Mouse (Mus musculus): ENCODE data around the gene Vav3. TPM values are rescaled to one million over a fixed set of nuclear protein-coding genes. Genes with fewer than 3 reads are reported as not detected.

The Vav3 gene
- polyA plus RNA-seq, 1 experiment from 2014 or later: 13.6 TPM

DNA sequence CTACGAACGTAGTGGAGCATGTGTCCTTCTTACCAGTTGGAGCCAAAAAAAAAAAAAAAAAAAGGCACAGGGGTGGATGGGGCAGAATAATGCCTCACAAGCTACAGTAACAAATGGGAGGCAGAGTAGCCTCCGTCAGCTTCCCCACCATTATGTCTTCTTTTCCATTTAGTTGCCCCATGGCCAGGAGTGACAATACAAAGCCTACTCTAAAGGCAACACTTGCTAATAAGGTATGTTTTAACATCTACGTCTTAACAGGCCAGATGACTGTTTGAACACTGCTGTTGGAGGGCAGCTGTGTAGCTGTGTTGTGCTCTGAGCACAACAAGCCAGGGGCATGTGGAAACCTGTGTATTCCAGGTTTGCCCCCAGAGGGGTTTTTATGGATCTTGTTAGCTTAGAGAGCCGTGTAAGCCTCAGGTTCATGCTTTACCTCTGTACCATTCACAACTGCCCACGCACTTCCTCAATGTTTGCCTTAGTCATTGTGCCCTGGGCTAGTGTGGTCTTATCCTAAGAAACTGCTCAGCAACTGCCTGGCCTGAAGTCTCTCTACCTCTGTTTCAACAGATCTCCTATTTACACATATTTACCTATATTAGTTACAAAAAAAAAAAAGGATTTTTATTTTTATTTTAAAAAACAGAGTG is 29.2 kb upstream of the Vav3 start:
- Histone ChIP-seq H3K27ac (replicated peaks in 1 of 2; ENCODE audit: control insufficient read depth in 1 of 2, insufficient read depth in 1 of 2, low read depth in 2 of 2, low read length in 2 of 2) (no peak overlapping the region), H3K36me3 (ENCODE audit: control insufficient read depth, insufficient read depth, low read length) (no peaks in the 10 kb centered on the region), H3K9me3 (ENCODE audit: control insufficient read depth, low read length) (no peaks in the 10 kb centered on the region), H3K4me2 (ENCODE audit: low read length) (no peak overlapping the region), H3K27me3 (ENCODE audit: control insufficient read depth, insufficient read depth, low read length) (no peaks in the 10 kb centered on the region), H3K9ac (ENCODE audit: low read length) (no peak overlapping the region), H3K4me3 (ENCODE audit: control insufficient read depth in 1 of 2, insufficient read depth in 1 of 2, low read depth in 1 of 2, low read length in 2 of 2) (no peak overlapping the region), H3K4me1 (ENCODE audit: control insufficient read depth in 2 of 2, insufficient read depth in 2 of 2, low read length in 2 of 2) (peaks cover 10 to 19% of the 10 kb centered on the region in 2 experiments)
- WGBS: 91% methylated on average over 6 of the region's 6 CpGs
- ATAC-seq (ENCODE audit: insufficient number of reproducible peaks, insufficient read depth, low FRiP score, low read depth): no peak

DNA sequence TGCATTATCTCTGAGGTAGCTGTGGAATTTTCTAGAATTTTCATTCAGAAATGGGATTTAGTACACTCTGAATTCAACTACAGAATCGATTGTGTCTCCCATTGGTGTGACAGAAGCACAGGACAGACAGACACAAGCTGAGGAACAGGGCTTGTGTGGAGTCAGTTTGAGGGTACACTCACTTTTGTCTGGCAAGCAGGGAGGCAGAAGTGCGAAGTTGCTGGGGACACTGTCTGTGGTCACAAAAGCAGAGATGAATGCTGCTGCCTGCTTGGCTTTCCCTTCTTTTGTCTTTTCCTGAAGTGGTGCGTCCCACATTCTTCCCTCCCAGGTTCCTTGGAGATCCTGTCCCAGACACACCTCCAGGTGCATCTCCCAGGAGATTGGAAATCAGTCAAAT is 28.6 kb upstream of the Vav3 start:
- H3K4me2 ChIP-seq (ENCODE audit: low read length): no peak overlapping the region
- H3K4me3 ChIP-seq (ENCODE audit: control insufficient read depth in 1 of 2, insufficient read depth in 1 of 2, low read depth in 1 of 2, low read length in 2 of 2): no peak overlapping the region
- ATAC-seq (ENCODE audit: insufficient number of reproducible peaks, insufficient read depth, low FRiP score, low read depth): no peak
- H3K27ac ChIP-seq (replicated peaks in 1 of 2; ENCODE audit: control insufficient read depth in 1 of 2, insufficient read depth in 1 of 2, low read depth in 2 of 2, low read length in 2 of 2): no peak overlapping the region
- 77% methylated on average over 3 of the region's 3 CpGs for WGBS
- H3K4me1 ChIP-seq (ENCODE audit: control insufficient read depth in 2 of 2, insufficient read depth in 2 of 2, low read length in 2 of 2): peaks cover 10 to 19% of the 10 kb centered on the region in 2 experiments
- H3K27me3 ChIP-seq (ENCODE audit: control insufficient read depth, insufficient read depth, low read length): no peaks in the 10 kb centered on the region
- no peak overlapping the region for H3K9ac ChIP-seq (ENCODE audit: low read length)
- no peaks in the 10 kb centered on the region for H3K9me3 ChIP-seq (ENCODE audit: control insufficient read depth, low read length)
- H3K36me3 ChIP-seq (ENCODE audit: control insufficient read depth, insufficient read depth, low read length): no peaks in the 10 kb centered on the region

DNA sequence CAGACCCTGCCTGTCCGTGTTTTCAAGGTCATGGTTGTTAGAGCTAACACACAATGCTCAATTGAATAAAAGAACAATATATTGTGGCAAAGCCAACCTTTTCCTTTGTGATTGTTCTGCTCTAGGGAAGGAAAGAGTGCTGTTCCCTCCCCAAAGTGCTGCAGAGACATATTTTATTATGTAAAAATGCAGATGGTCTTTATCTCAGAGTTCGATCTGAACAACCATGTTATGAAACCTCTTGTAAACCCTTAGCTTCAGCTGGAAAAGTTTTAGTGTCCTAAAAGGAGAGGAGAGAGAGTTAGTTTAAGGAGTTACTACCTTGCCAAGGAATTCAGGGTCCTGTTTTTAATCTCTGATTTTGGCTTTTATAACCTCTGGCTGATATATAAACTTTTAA is 27.0 kb upstream of the Vav3 start:
- H3K4me3 ChIP-seq (ENCODE audit: control insufficient read depth in 1 of 2, insufficient read depth in 1 of 2, low read depth in 1 of 2, low read length in 2 of 2): no peak overlapping the region
- H3K27me3 ChIP-seq (ENCODE audit: control insufficient read depth, insufficient read depth, low read length): no peaks in the 10 kb centered on the region
- no peak overlapping the region for H3K27ac ChIP-seq (replicated peaks in 1 of 2; ENCODE audit: control insufficient read depth in 1 of 2, insufficient read depth in 1 of 2, low read depth in 2 of 2, low read length in 2 of 2)
- no peaks in the 10 kb centered on the region for H3K36me3 ChIP-seq (ENCODE audit: control insufficient read depth, insufficient read depth, low read length)
- WGBS: 77% methylated on average over 2 of the region's 2 CpGs
- H3K9ac ChIP-seq (ENCODE audit: low read length): no peak overlapping the region
- H3K4me1 ChIP-seq (ENCODE audit: control insufficient read depth in 2 of 2, insufficient read depth in 2 of 2, low read length in 2 of 2): peaks cover 10 to 16% of the 10 kb centered on the region in 2 experiments
- H3K9me3 ChIP-seq (ENCODE audit: control insufficient read depth, low read length): no peaks in the 10 kb centered on the region
- ATAC-seq (ENCODE audit: insufficient number of reproducible peaks, insufficient read depth, low FRiP score, low read depth): no peak
- H3K4me2 ChIP-seq (ENCODE audit: low read length): no peak overlapping the region

- ATAC-seq (ENCODE audit: insufficient number of reproducible peaks, insufficient read depth, low FRiP score, low read depth): no peak
- Histone ChIP-seq H3K9ac (ENCODE audit: low read length) (no peak overlapping the region), H3K4me1 (ENCODE audit: control insufficient read depth in 2 of 2, insufficient read depth in 2 of 2, low read length in 2 of 2) (peaks cover 3 to 4% of the 10 kb centered on the region in 2 experiments; a peak in 3 of 4 replicates)
Observed at GRCm38 (mm10) chr3:109322225-109322624, 18.2 kb upstream of the Vav3 start.

GRCm38 (mm10) chr3:109323447-109324300 is 16.8 kb upstream of the Vav3 start:
- Histone ChIP-seq H3K9me3 (ENCODE audit: control insufficient read depth, low read length) (no peaks in the 10 kb centered on the region), H3K4me2 (ENCODE audit: low read length) (no peak overlapping the region), H3K4me3 (ENCODE audit: control insufficient read depth in 1 of 2, insufficient read depth in 1 of 2, low read depth in 1 of 2, low read length in 2 of 2) (no peak overlapping the region), H3K27ac (replicated peaks in 1 of 2; ENCODE audit: control insufficient read depth in 1 of 2, insufficient read depth in 1 of 2, low read depth in 2 of 2, low read length in 2 of 2) (no peak overlapping the region), H3K27me3 (ENCODE audit: control insufficient read depth, insufficient read depth, low read length) (no peaks in the 10 kb centered on the region), H3K9ac (ENCODE audit: low read length) (no peak overlapping the region), H3K36me3 (ENCODE audit: control insufficient read depth, insufficient read depth, low read length) (no peaks in the 10 kb centered on the region), H3K4me1 (ENCODE audit: control insufficient read depth in 2 of 2, insufficient read depth in 2 of 2, low read length in 2 of 2) (peaks cover 3 to 4% of the 10 kb centered on the region in 2 experiments; a peak in 3 of 4 replicates)
- ATAC-seq (ENCODE audit: insufficient number of reproducible peaks, insufficient read depth, low FRiP score, low read depth): no peak
- 41% methylated on average over 7 of the region's 7 CpGs for WGBS

More at GRCm38 (mm10) chr3:109322225-109322624, 18.2 kb upstream of the Vav3 start:
- Histone ChIP-seq H3K9me3 (ENCODE audit: control insufficient read depth, low read length) (no peaks in the 10 kb centered on the region), H3K36me3 (ENCODE audit: control insufficient read depth, insufficient read depth, low read length) (no peaks in the 10 kb centered on the region), H3K4me2 (ENCODE audit: low read length) (no peak overlapping the region), H3K4me3 (ENCODE audit: control insufficient read depth in 1 of 2, insufficient read depth in 1 of 2, low read depth in 1 of 2, low read length in 2 of 2) (no peak overlapping the region), H3K27ac (replicated peaks in 1 of 2; ENCODE audit: control insufficient read depth in 1 of 2, insufficient read depth in 1 of 2, low read depth in 2 of 2, low read length in 2 of 2) (no peak overlapping the region), H3K27me3 (ENCODE audit: control insufficient read depth, insufficient read depth, low read length) (no peaks in the 10 kb centered on the region)

GRCm38 (mm10) chr3:109327128-109327527 is 13.3 kb upstream of the Vav3 start:
- no peak overlapping the region for H3K4me3 ChIP-seq (ENCODE audit: control insufficient read depth in 1 of 2, insufficient read depth in 1 of 2, low read depth in 1 of 2, low read length in 2 of 2)
- H3K9me3 ChIP-seq (ENCODE audit: control insufficient read depth, low read length): no peaks in the 10 kb centered on the region
- no peaks in the 10 kb centered on the region for H3K36me3 ChIP-seq (ENCODE audit: control insufficient read depth, insufficient read depth, low read length)
- no peak overlapping the region for H3K4me2 ChIP-seq (ENCODE audit: low read length)
- no peak for ATAC-seq (ENCODE audit: insufficient number of reproducible peaks, insufficient read depth, low FRiP score, low read depth)
- H3K9ac ChIP-seq (ENCODE audit: low read length): no peak overlapping the region
- no peak overlapping the region for H3K27ac ChIP-seq (replicated peaks in 1 of 2; ENCODE audit: control insufficient read depth in 1 of 2, insufficient read depth in 1 of 2, low read depth in 2 of 2, low read length in 2 of 2)
- no peaks in the 10 kb centered on the region for H3K27me3 ChIP-seq (ENCODE audit: control insufficient read depth, insufficient read depth, low read length)
- WGBS: 67% methylated on average over 3 of the region's 3 CpGs
- H3K4me1 ChIP-seq (ENCODE audit: control insufficient read depth in 2 of 2, insufficient read depth in 2 of 2, low read length in 2 of 2): peaks cover 3 to 4% of the 10 kb centered on the region in 2 experiments; a peak in 3 of 4 replicates

GRCm38 (mm10) chr3:109332755-109333154 is 7.7 kb upstream of the Vav3 start:
- no peak for ATAC-seq (ENCODE audit: insufficient number of reproducible peaks, insufficient read depth, low FRiP score, low read depth)
- WGBS: 69% methylated on average over 5 of the region's 5 CpGs

More at GRCm38 (mm10) chr3:109332755-109333154, 7.7 kb upstream of the Vav3 start:
- Histone ChIP-seq H3K9ac (ENCODE audit: low read length) (no peak overlapping the region), H3K9me3 (ENCODE audit: control insufficient read depth, low read length) (no peaks in the 10 kb centered on the region), H3K36me3 (ENCODE audit: control insufficient read depth, insufficient read depth, low read length) (no peaks in the 10 kb centered on the region), H3K4me1 (ENCODE audit: control insufficient read depth in 2 of 2, insufficient read depth in 2 of 2, low read length in 2 of 2) (no peaks in the 10 kb centered on the region), H3K4me3 (ENCODE audit: control insufficient read depth in 1 of 2, insufficient read depth in 1 of 2, low read depth in 1 of 2, low read length in 2 of 2) (no peak overlapping the region), H3K27me3 (ENCODE audit: control insufficient read depth, insufficient read depth, low read length) (no peaks in the 10 kb centered on the region), H3K4me2 (ENCODE audit: low read length) (no peak overlapping the region), H3K27ac (replicated peaks in 1 of 2; ENCODE audit: control insufficient read depth in 1 of 2, insufficient read depth in 1 of 2, low read depth in 2 of 2, low read length in 2 of 2) (no peak overlapping the region)
